Mouse (Mus musculus) lung, embryonic 15.5 days (tissue): Measurements from ENCODE around the gene Tmem119. TPM values are rescaled to one million over a fixed set of nuclear protein-coding genes. Genes with fewer than 3 reads are reported as not detected.
A peak's percentile ranks its signal among the peaks of the same experiment; 100 is the strongest.

Experiments
- ATAC-seq: fragments of 200-750 bp; cut with Nextera tagmentation; 2 replicates; pipeline ENCODE4 v1.8.0; 2017; ENCODE audit warnings: moderate number of reproducible peaks, borderline replicate concordance; ENCODE audit not compliant: low FRiP score, low TSS enrichment; ENCODE audit errors: extremely low read depth
- H3K27ac ChIP-seq: fragments of 300-500 bp; sonication (generic); 2 replicates; pipeline ENCODE4 v1.5.1; 2015; ENCODE audit warnings: moderate library complexity, mild to moderate bottlenecking, inconsistent platforms
- H3K27me3 ChIP-seq: fragments of 300-500 bp; sonication (generic); 2 replicates; pipeline ENCODE4 v1.6.1; 2015; ENCODE audit warnings: inconsistent platforms
- H3K36me3 ChIP-seq: fragments of 300-500 bp; sonication (generic); 2 replicates; pipeline ENCODE4 v1.6.1; 2015; ENCODE audit warnings: inconsistent platforms
- H3K4me1 ChIP-seq: fragments of 300-500 bp; sonication (generic); 2 replicates; pipeline ENCODE4 v1.6.1; 2015; ENCODE audit warnings: inconsistent platforms
- H3K4me2 ChIP-seq: fragments of 300-500 bp; sonication (generic); 2 replicates; pipeline ENCODE4 v1.6.1; 2015; ENCODE audit warnings: inconsistent platforms, mild to moderate bottlenecking, moderate library complexity
- H3K4me3 ChIP-seq: fragments of 300-500 bp; sonication (generic); 2 replicates; pipeline ENCODE4 v1.5.1; 2015; ENCODE audit warnings: mild to moderate bottlenecking, inconsistent platforms
- H3K9ac ChIP-seq: fragments of 300-500 bp; sonication (generic); 2 replicates; pipeline ENCODE4 v1.6.1; 2015; ENCODE audit warnings: inconsistent platforms
- H3K9me3 ChIP-seq: fragments of 300-500 bp; sonication (generic); 2 replicates; pipeline ENCODE4 v1.6.1; 2016; ENCODE audit warnings: inconsistent platforms
- WGBS: fragments of 180-500 bp; shearing (Covaris S2); methylation state at CpG from one replicate; pipeline ENCODE4 v1.1.7; 2015; 5-methylcytosine and 5-hydroxymethylcytosine counted together
- polyA plus RNA-seq: library from polyadenylated mRNA; unstranded; fragments of >200 nt; fragmentation: Nextera tagmentation; extraction: Ambion mirVana; gene quantifications from 2 replicates; pipeline ENCODE4 v1.2.1, GENCODE M21; 2015

Tmem119 gene
- polyA plus RNA-seq, 1 experiment from 2014 or later = 48.1 TPM

- 36% methylated on average over 8 of the region's 8 CpGs for WGBS
- Histone ChIP-seq H3K27ac (no peak within 1 kb of the TSS; the same call in 1 of the 2 replicates), H3K27me3 (no peaks in the 10 kb centered on the region), H3K4me3 (no peak within 1 kb of the TSS), H3K9me3 (no peaks in the 10 kb centered on the region), H3K4me1 (no peaks in the 10 kb centered on the region), H3K9ac (no peak within 1 kb of the TSS), H3K4me2 (no peak within 1 kb of the TSS), H3K36me3 (no peaks in the 10 kb centered on the region)
- no peak for ATAC-seq
Measured at GRCm38 (mm10) chr5:113832490-113832901, 32.2 kb upstream of the Tmem119 start, which contains the start of gene Selplg. Selplg (minus strand) TSS chr5:113832644.

DNA sequence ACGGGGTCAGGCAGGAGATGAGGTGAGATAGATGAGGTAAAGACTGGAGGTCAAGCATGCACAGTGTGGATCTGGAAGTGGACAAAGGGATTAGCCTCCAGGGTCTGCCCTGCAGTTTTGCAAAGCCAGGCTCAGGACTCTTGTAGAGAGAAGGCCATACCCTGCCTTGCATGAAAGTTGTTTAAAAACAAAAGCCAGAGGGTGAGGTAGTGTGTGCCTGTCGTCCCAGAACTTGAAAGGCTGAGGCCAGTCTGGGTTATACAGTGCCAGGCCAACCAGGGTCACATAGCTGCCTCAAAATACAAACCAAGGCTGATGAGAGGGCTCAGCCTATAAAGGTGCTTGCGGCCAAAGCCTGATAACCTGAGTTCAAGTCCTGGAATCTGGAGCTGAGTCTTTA is 31.4 kb upstream of the Tmem119 start:
- no peaks in the 10 kb centered on the region for H3K4me1 ChIP-seq
- no peak overlapping the region for H3K9ac ChIP-seq
- H3K36me3 ChIP-seq = no peaks in the 10 kb centered on the region
- H3K9me3 ChIP-seq = no peaks in the 10 kb centered on the region
- no peak for ATAC-seq
- WGBS = 40% methylated on average over 3 of the region's 3 CpGs
- no peak overlapping the region for H3K27ac ChIP-seq
- no peak overlapping the region for H3K4me2 ChIP-seq
- no peak overlapping the region for H3K4me3 ChIP-seq
- H3K27me3 ChIP-seq = no peaks in the 10 kb centered on the region

GRCm38 (mm10) chr5:113830796-113831195 is 30.5 kb upstream of the Tmem119 start:
- H3K4me2 ChIP-seq = no peak overlapping the region
- H3K9me3 ChIP-seq = no peaks in the 10 kb centered on the region
- H3K4me1 ChIP-seq = no peaks in the 10 kb centered on the region
- ATAC-seq = no peak
- H3K4me3 ChIP-seq = no peak overlapping the region
- no peak overlapping the region for H3K9ac ChIP-seq
- no peaks in the 10 kb centered on the region for H3K27me3 ChIP-seq
- no peak overlapping the region for H3K27ac ChIP-seq
- H3K36me3 ChIP-seq = no peaks in the 10 kb centered on the region
- WGBS = 77% methylated on average over 5 of the region's 5 CpGs

- H3K9ac ChIP-seq = no peak overlapping the region
- no peaks in the 10 kb centered on the region for H3K9me3 ChIP-seq
- H3K27me3 ChIP-seq = no peaks in the 10 kb centered on the region
- H3K4me3 ChIP-seq = no peak overlapping the region
- H3K4me2 ChIP-seq = no peak overlapping the region
- H3K27ac ChIP-seq = no peak overlapping the region
- no peaks in the 10 kb centered on the region for H3K36me3 ChIP-seq
- ATAC-seq = no peak
- 50% methylated on average over 10 of the region's 10 CpGs for WGBS
- H3K4me1 ChIP-seq = no peaks in the 10 kb centered on the region
Measured at GRCm38 (mm10) chr5:113830292-113830643, 30.0 kb upstream of the Tmem119 start.

GRCm38 (mm10) chr5:113829566-113830291 is 29.4 kb upstream of the Tmem119 start:
- no peaks in the 10 kb centered on the region for H3K36me3 ChIP-seq
- WGBS = 69% methylated on average over 7 of the region's 7 CpGs
- H3K9ac ChIP-seq = no peak overlapping the region
- no peak overlapping the region for H3K27ac ChIP-seq
- no peaks in the 10 kb centered on the region for H3K4me1 ChIP-seq
- ATAC-seq = no peak
- no peaks in the 10 kb centered on the region for H3K27me3 ChIP-seq
- H3K4me2 ChIP-seq = no peak overlapping the region
- no peak overlapping the region for H3K4me3 ChIP-seq
- H3K9me3 ChIP-seq = no peaks in the 10 kb centered on the region

DNA sequence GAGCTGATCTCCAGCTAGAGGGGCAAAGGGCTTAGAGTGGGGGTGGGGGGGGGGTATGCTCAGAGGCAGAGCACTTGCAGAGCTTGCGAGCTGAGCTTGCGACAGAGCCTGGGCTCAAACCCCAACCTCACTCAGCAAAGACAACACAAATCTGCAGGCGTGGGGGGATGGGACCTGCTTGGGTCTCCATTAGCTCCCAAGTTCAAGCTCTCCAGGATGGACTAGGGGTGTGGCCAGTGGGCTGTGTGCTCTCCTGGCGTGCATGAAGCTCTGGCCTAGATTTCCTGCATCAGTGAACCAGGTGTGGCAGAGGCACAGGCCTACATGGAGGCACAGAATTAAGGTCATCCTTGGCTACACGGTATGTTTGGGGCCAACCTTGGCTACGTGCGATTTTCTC is 28.2 kb upstream of the Tmem119 start:
- WGBS = 55% methylated on average over 7 of the region's 7 CpGs
- Histone ChIP-seq H3K4me3 (no peak overlapping the region), H3K9me3 (no peaks in the 10 kb centered on the region), H3K27ac (no peak overlapping the region), H3K9ac (no peak overlapping the region), H3K36me3 (no peaks in the 10 kb centered on the region), H3K4me2 (no peak overlapping the region), H3K27me3 (no peaks in the 10 kb centered on the region), H3K4me1 (no peaks in the 10 kb centered on the region)
- no peak for ATAC-seq

DNA sequence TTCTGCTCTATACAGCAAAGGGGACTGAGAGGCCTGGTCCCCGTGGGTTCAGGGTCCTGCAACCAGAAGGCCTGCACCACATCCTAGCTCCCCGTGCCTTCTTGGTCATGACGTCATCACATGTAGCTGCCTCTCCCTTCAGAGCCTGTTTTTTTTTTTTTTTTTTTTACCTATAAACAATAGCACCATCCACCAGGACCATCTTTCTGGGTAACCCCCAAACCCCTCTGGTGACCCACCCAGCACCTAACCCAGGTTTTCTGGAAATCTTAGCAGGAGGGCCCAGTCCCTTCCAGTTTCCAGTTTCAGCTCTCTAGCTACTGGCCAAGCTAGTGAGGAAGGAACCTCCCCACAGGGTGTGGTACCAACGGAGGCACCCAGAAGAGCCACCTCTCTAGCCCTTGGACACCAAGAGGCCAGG is 27.7 kb upstream of the Tmem119 start:
- H3K9ac ChIP-seq = no peak overlapping the region
- no peak for ATAC-seq
- no peak overlapping the region for H3K27ac ChIP-seq
- no peak overlapping the region for H3K4me3 ChIP-seq
- no peaks in the 10 kb centered on the region for H3K36me3 ChIP-seq
- H3K27me3 ChIP-seq = no peaks in the 10 kb centered on the region
- H3K4me1 ChIP-seq = no peaks in the 10 kb centered on the region
- 50% methylated on average over 4 of the region's 4 CpGs for whole genome bisulfite sequencing
- no peaks in the 10 kb centered on the region for H3K9me3 ChIP-seq
- H3K4me2 ChIP-seq = no peak overlapping the region

- Histone ChIP-seq H3K9me3 (no peaks in the 10 kb centered on the region), H3K36me3 (no peaks in the 10 kb centered on the region), H3K27me3 (no peaks in the 10 kb centered on the region), H3K9ac (no peak overlapping the region), H3K27ac (no peak overlapping the region), H3K4me1 (no peaks in the 10 kb centered on the region), H3K4me2 (no peak overlapping the region), H3K4me3 (no peak overlapping the region)
- no peak for ATAC-seq
- WGBS = 86% methylated on average over 4 of the region's 4 CpGs
Measured at GRCm38 (mm10) chr5:113826619-113827018, 26.3 kb upstream of the Tmem119 start.

DNA sequence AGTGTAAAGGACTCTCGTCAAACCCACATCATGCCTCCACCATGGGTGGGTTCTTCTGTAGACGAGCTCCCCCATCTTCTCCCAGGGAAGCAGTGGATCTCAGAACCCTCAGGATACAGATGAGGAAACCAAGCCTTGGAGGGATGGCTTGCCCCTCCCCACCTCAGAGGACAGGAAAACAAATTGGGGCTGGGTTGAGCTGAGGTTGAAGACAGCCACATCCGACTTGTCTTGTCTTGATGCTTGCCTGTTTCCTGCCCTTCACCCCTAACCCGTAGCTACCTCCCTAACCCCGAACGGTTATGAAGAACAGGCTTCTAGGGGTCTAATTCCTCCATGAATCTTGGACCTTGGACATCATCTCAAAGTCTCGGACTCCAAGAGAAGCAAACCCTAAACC is 25.2 kb upstream of the Tmem119 start:
- Histone ChIP-seq H3K27me3 (no peaks in the 10 kb centered on the region), H3K9me3 (no peaks in the 10 kb centered on the region), H3K4me3 (no peak overlapping the region), H3K27ac (no peak overlapping the region), H3K4me1 (no peaks in the 10 kb centered on the region), H3K4me2 (no peak overlapping the region), H3K9ac (no peak overlapping the region), H3K36me3 (no peaks in the 10 kb centered on the region)
- no peak for ATAC-seq
- WGBS = 75% methylated on average over 7 of the region's 7 CpGs

DNA sequence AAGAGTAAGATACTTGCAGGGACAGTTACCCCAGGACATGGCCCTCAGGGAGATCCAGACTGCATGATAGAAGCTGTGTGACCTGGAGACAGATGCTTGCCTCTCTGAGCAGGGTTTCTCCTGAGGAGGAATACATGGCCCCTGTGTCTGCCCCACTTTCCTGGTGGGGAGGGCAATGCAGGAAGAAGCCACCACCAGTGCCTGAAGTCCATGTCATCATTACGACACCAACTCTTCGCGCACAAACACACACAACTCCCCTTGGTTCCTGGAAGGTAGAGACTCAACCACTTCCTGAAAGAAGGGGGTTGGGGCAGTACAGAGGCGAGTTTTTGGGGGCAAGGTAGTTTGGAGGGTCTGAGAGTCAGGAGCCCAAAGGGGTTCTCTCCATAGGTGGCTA is 23.9 kb upstream of the Tmem119 start:
- Histone ChIP-seq H3K27me3 (no peaks in the 10 kb centered on the region), H3K9me3 (no peaks in the 10 kb centered on the region), H3K9ac (no peak overlapping the region), H3K4me1 (no peaks in the 10 kb centered on the region), H3K4me2 (no peak overlapping the region), H3K27ac (no peak overlapping the region), H3K36me3 (no peaks in the 10 kb centered on the region), H3K4me3 (no peak overlapping the region)
- WGBS = 81% methylated on average over 4 of the region's 4 CpGs
- ATAC-seq = no peak

DNA sequence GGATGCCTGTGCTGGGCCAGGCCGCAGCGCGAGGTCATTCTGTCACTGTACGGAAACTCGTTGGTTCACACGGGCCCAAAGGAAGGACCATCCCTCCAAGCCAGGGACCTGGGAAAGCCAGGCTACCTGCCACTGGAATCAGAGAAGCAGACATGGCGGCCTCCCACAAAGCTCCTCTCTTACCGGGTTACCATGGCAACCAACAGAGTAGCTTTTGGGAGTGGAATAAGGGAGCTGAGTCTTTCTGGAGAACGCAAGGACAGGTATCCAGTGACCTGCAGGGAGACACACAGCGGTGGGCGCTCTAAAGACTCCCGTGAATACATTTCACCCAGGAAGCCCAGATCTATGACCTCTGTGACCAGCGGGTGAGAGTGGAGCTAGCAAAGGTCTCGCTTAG is 18.3 kb upstream of the Tmem119 start:
- H3K4me3 ChIP-seq = no peak overlapping the region
- no peak overlapping the region for H3K9ac ChIP-seq
- H3K4me1 ChIP-seq = peaks cover 3% of the 10 kb centered on the region; the same call in 1 of the 2 replicates
- peaks cover 6% of the 10 kb centered on the region; the same call in 1 of the 2 replicates for H3K27me3 ChIP-seq
- 57% methylated on average over 14 of the region's 14 CpGs for WGBS
- no peaks in the 10 kb centered on the region for H3K36me3 ChIP-seq
- H3K4me2 ChIP-seq = no peak overlapping the region
- H3K9me3 ChIP-seq = no peaks in the 10 kb centered on the region
- no peak for ATAC-seq
- no peak overlapping the region for H3K27ac ChIP-seq

DNA sequence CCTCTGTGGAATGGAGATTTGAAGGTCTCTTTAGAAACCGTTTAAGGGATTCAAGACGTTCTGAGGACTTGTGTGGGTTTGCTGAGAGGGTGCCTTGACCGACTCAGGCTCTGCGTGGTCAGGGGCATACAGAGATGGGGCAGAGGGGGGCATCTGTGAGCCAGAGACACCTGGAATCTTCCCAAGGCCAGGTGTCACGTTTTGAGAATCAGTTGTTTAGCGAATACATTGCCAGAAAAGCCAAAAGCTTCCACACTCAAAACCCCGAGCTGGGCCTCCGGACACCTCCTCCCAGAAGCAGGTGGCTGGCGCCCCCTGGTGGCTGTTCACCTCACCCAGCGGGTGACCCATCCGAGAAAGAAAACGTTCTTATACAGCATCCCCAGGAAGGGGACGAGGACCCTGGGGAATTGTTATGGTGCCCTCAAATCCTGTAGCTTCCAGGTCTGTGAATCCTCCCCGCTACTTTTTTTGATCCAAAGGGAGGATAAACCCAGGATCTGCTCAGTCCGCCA is 15.4 kb upstream of the Tmem119 start:
- H3K27ac ChIP-seq = no peak overlapping the region
- H3K9ac ChIP-seq = no peak overlapping the region
- H3K4me1 ChIP-seq = peaks cover 3% of the 10 kb centered on the region; the same call in 1 of the 2 replicates
- no peaks in the 10 kb centered on the region for H3K9me3 ChIP-seq
- H3K27me3 ChIP-seq = peaks cover 6% of the 10 kb centered on the region; the same call in 1 of the 2 replicates
- no peak for ATAC-seq
- H3K4me2 ChIP-seq = 0 out of 2 replicates have a peak overlapping the region, but pooled peaks have one; percentile 4
- 12% methylated on average over 15 of the region's 15 CpGs for whole genome bisulfite sequencing
- H3K4me3 ChIP-seq = no peak overlapping the region
- H3K36me3 ChIP-seq = no peaks in the 10 kb centered on the region
